Mouse (Mus musculus) 3T3-L1 (cell line): ENCODE data around the gene Tab3.

Experiments used
- DNase-seq: peaks from one replicate; pipeline ENCODE4 v3.0.0-alpha.2; 2015; ENCODE audit warnings: low read depth, low spot score

Tab3 gene

GRCm38 (mm10) chrX:85573532-85574181 is at the start of gene Tab3:
Gene Tab3, plus strand, starts transcription at chrX:85574022.
- peak; percentile 94 for DNase-seq

DNA sequence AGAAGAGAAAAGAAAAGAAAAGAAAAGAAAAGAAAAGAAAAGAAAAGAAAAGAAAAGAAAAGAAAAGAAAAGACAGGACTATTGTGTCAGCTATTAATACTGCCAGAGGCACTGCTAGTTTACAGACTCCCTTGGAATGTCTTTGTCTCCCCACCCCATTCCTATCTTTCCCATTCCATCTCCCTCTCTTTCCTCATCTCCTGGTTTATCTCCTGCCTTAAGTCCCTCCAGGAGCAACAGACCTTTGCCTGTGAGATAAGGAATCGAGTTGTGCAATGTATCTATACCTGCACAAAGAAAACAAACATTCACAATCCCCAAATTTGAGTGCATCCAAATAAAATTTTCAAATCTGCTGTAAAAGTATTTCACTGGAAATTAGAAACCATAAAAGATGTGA is 48.3 kb upstream of the Tab3 start:
- DNase-seq: no peak

- no peak for DNase-seq
Measured at GRCm38 (mm10) chrX:85526263-85527019, 47.4 kb upstream of the Tab3 start.

- peak; percentile 67 for DNase-seq
Measured at GRCm38 (mm10) chrX:85558931-85559330, 14.9 kb upstream of the Tab3 start.

- no peak for DNase-seq
Measured at GRCm38 (mm10) chrX:85566256-85566655, 7.6 kb upstream of the Tab3 start.

DNA sequence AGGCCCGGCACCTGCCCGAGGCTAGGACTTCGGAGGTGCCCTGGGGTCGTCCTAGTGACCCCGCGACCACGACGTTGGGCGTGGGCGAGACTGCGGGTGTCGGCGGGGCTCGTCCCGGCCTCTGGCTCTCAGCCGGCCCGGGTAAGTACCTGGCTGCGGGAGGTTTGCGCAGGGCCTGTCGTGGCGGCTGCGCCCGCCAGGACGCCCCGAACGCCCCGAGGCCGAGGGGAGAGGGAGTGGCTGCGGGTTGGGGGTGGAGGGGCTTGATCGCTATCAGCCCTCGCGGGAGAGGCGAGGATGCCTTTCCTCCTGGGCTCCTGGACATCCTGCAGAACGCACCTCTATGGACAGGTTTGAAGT is 340 bp downstream of the Tab3 start:
- no peak for DNase-seq

- no peak for DNase-seq
Measured at GRCm38 (mm10) chrX:85576310-85576709, 2.5 kb downstream of the Tab3 start.

GRCm38 (mm10) chrX:85580768-85581167 is 6.9 kb downstream of the Tab3 start:
- no peak for DNase-seq

DNA sequence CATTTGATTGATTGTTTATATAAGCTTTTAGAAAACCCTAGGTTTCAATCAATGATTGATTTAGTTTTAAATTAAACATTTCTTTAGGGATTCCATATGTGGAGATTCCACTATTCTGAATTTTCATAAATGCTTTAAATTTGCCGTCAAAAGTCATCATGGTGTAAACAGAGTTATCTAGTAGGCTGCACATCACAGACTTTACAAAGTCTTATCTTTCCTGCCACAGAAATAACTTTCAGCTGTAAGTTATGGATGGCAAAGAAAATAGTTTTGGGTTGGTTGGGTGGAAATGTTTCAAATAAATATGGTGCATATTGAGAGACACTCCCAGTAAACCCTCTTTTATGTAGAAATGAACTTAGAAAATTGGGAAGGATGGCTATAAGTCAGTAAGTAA is 8.7 kb downstream of the Tab3 start:
- no peak for DNase-seq

GRCm38 (mm10) chrX:85585575-85585974 is 11.8 kb downstream of the Tab3 start:
- DNase-seq: no peak

- no peak for DNase-seq
Measured at GRCm38 (mm10) chrX:85614701-85615100, 40.9 kb downstream of the Tab3 start.

GRCm38 (mm10) chrX:85646204-85646777 is 72.5 kb downstream of the Tab3 start:
- DNase-seq: peak; percentile 72

DNA sequence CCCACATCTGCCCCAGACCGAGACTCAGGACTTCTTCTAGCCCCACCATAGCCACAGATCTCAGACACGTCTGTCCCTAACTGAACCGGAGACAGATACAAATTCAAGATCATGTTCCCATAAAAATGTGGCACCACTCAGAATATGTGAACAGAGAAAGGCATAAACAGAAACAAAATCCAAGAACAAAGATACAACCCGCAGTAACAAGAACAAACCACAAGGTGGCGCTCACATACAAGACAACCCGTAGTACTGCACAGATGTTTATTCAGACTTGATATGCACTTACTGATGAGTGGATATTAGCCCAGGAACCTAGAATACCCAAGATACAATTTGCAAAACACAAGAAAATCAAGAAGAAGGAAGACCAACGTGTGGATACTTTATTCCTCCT is 103.0 kb downstream of the Tab3 start:
- peak; percentile 67 for DNase-seq

DNA sequence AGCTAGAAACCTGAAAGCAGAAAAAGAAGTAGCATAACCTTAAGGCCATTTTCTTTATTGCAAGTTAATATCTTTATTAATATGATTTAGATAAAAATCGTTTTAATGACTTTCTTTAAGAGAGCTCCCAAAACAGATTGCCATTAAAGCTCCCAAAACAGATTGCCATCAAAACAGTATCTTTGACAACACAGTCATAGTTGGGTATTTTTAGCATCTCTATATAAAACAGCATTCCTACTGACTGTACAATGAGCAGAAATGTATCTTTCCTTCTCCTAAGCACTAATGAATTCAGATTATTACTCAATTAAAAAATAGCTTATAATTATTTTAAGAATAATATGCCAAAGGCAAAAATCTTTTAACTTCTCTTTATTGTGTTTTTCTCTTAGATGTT is 108.3 kb downstream of the Tab3 start:
- no peak for DNase-seq

DNA sequence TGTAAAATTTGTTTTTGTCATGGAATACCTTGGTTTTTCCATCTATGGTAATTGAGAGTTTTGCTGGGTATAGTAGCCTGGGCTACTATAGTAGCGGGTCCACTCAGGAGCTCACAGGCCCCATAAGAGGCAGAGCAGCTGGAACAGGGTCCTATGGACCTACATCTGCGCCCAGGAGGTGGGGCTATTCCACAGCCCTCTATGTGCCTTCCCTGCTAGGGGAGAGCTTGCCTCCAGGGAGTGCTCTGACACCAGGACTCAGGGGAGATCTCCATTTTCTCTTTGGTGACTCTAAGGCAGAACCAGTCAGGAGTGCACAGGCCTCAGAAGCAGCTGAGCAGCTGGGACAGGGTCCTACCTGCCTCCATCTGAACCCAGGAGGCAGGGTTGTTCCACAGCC is 109.9 kb downstream of the Tab3 start:
- no peak for DNase-seq
